Mouse (Mus musculus) kidney, postnatal 10 days (tissue): ENCODE measurements around the gene Tamm41.

Experiments used
- DNase-seq: peaks from one replicate; pipeline ENCODE4 v3.0.0; 2021; ENCODE audit warnings: mixed read lengths

Tamm41 gene

GRCm38 (mm10) chr6:115037103-115038094 lies at the start of gene Tamm41:
Gene Tamm41, minus strand, starts transcription at chr6:115037876.
- DNase-seq = peak; percentile 94

- DNase-seq = no peak
Observed at GRCm38 (mm10) chr6:115085274-115085841, 47.7 kb upstream of the Tamm41 start.

GRCm38 (mm10) chr6:115076781-115077575 lies 39.3 kb upstream of the Tamm41 start:
- DNase-seq = no peak

GRCm38 (mm10) chr6:115072024-115072423 lies 34.3 kb upstream of the Tamm41 start:
- peak; percentile 9 for DNase-seq

- peak; percentile 45 for DNase-seq
Observed at GRCm38 (mm10) chr6:115065411-115066241, 27.9 kb upstream of the Tamm41 start.

GRCm38 (mm10) chr6:115062605-115063350 lies 25.1 kb upstream of the Tamm41 start:
- no peak for DNase-seq

GRCm38 (mm10) chr6:115059227-115059626 lies 21.6 kb upstream of the Tamm41 start:
- DNase-seq = no peak

- no peak for DNase-seq
Observed at GRCm38 (mm10) chr6:115056699-115057098, 19.0 kb upstream of the Tamm41 start.

- DNase-seq = no peak
Observed at GRCm38 (mm10) chr6:115055440-115055839, 17.8 kb upstream of the Tamm41 start.

- no peak for DNase-seq
Observed at GRCm38 (mm10) chr6:115051586-115052197, 14.0 kb upstream of the Tamm41 start.

- peak; percentile 55 for DNase-seq
Observed at GRCm38 (mm10) chr6:115049015-115049414, 11.3 kb upstream of the Tamm41 start.

- DNase-seq = no peak
Observed at GRCm38 (mm10) chr6:115047816-115048215, 10.1 kb upstream of the Tamm41 start.

GRCm38 (mm10) chr6:115046064-115046463 lies 8.4 kb upstream of the Tamm41 start:
- no peak for DNase-seq

- no peak for DNase-seq
Observed at GRCm38 (mm10) chr6:115044709-115045108, 7.0 kb upstream of the Tamm41 start.

GRCm38 (mm10) chr6:115043657-115044500 lies 6.2 kb upstream of the Tamm41 start:
- no peak for DNase-seq

GRCm38 (mm10) chr6:115042609-115043008 lies 4.9 kb upstream of the Tamm41 start:
- DNase-seq = no peak

GRCm38 (mm10) chr6:115033441-115033840 lies 4.2 kb downstream of the Tamm41 start:
- DNase-seq = peak; percentile 21

- no peak for DNase-seq
Observed at GRCm38 (mm10) chr6:115030098-115030497, 7.6 kb downstream of the Tamm41 start.

GRCm38 (mm10) chr6:115029248-115029647 lies 8.4 kb downstream of the Tamm41 start:
- peak; percentile 43 for DNase-seq

GRCm38 (mm10) chr6:115027485-115027992 lies 10.1 kb downstream of the Tamm41 start:
- no peak for DNase-seq
